Comparison of ENCODE assay signal across 14 mouse cellular contexts in the genomic region with DNA sequence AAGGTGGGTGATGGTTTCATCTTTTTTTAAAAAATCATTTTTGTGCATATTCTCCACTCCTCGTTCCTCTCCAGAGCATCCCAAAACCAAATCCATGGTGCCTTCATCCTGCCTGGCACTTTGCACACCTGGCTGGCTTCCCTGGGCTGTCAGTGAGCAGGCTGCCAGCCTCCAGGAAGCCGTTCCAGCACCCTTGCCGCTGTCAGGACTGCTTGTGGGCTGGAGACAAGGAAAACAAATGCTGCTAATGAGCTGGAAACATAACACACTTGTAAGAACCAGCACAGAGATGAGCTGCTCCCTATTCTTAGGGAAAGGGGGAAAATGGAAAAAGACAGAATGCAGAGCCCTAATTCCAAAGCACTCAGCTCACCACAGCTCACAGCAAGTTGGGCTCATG.
A peak's percentile ranks its signal among the peaks of the same experiment; 100 is the strongest.
DNase-seq lines count a peak whose midpoint lies in the region; ATAC-seq lines count a peak whose summit lies in the region.
"Had no signal": no experiment of that assay in that cellular context is flagged by ENCODE, and none has a peak within 500 bp of the region (broad histone marks: within the 10 kb centered on the region; RNA-seq: fewer than 3 reads in every experiment).

No protein-coding gene starts in this region.

- H3K27ac ChIP-seq in hindbrain, embryonic 13.5 days: peak overlapping the region; percentile 53; the same call in 1 of the 2 replicates
- no peak overlapping the region for H3K27ac ChIP-seq in hindbrain, embryonic 16.5 days (ENCODE audit: low read depth, low read length)
- H3K27ac ChIP-seq: embryonic facial prominence, embryonic 15.5 days; intestine, embryonic 15.5 days had no signal

- no peaks in the 10 kb centered on the region for H3K36me3 ChIP-seq in hindbrain, embryonic 13.5 days
- H3K36me3 ChIP-seq in hindbrain, embryonic 16.5 days (ENCODE audit: control insufficient read depth, insufficient read depth, low read length): no peaks in the 10 kb centered on the region
- H3K36me3 ChIP-seq: embryonic facial prominence, embryonic 15.5 days; intestine, embryonic 15.5 days had no signal

- H3K4me2 ChIP-seq in hindbrain, embryonic 13.5 days: no peak overlapping the region
- H3K4me2 ChIP-seq in hindbrain, embryonic 16.5 days (ENCODE audit: low read length): no peak overlapping the region
- H3K4me2 ChIP-seq: embryonic facial prominence, embryonic 15.5 days; intestine, embryonic 15.5 days; midbrain, embryonic 11.5 days had no signal

- peak; percentile 49 for DNase-seq in layer of hippocampus, adult 9-11 months
- DNase-seq in left cerebral cortex, adult 9 months (ENCODE audit: low spot score in 2 of 2): peak; percentile 23 to 47
- peak; percentile 27 to 34 for DNase-seq in right cerebral cortex, postnatal 36 days (ENCODE audit: low spot score in 2 of 2)
- DNase-seq in heart, postnatal 36 days: no peak
- no peak for DNase-seq in heart, adult 18-20 months
- DNase-seq: kidney, postnatal 10 days; lung, postnatal 10 days; thymus, postnatal 14 days had no signal

- no peaks in the 10 kb centered on the region for H3K9me3 ChIP-seq in hindbrain, embryonic 13.5 days
- H3K9me3 ChIP-seq in hindbrain, embryonic 16.5 days (ENCODE audit: control insufficient read depth, low read length): no peaks in the 10 kb centered on the region
- H3K9me3 ChIP-seq: embryonic facial prominence, embryonic 15.5 days; intestine, embryonic 15.5 days had no signal

- no peak for ATAC-seq in hindbrain, embryonic 13.5 days (ENCODE audit: low FRiP score)
- ATAC-seq in hindbrain, embryonic 16.5 days: no peak
- ATAC-seq: intestine, embryonic 15.5 days had no signal

- H3K4me3 ChIP-seq in hindbrain, embryonic 13.5 days: no peak overlapping the region
- no peak overlapping the region for H3K4me3 ChIP-seq in hindbrain, embryonic 16.5 days (ENCODE audit: low read length)
- H3K4me3 ChIP-seq: embryonic facial prominence, embryonic 15.5 days; intestine, embryonic 15.5 days; myocyte had no signal

- 64% methylated on average over 3 of the region's 3 CpGs for WGBS in hindbrain, embryonic 13.5 days
- WGBS in hindbrain, embryonic 16.5 days: 41% methylated on average over 3 of the region's 3 CpGs

- 0 out of 2 replicates have a peak, but pooled peaks cover 5% of the 10 kb centered on the region for H3K4me1 ChIP-seq in hindbrain, embryonic 13.5 days (replicated peaks)
- peaks cover 3% of the 10 kb centered on the region for H3K4me1 ChIP-seq in hindbrain, embryonic 16.5 days (ENCODE audit: control insufficient read depth, insufficient read depth, low read depth, low read length)
- H3K4me1 ChIP-seq: embryonic facial prominence, embryonic 15.5 days; intestine, embryonic 15.5 days had no signal

- intact Hi-C loops in heart, postnatal 36 days (cut with DNase I): no loop called here

- no peaks in the 10 kb centered on the region for H3K27me3 ChIP-seq in hindbrain, embryonic 13.5 days
- H3K27me3 ChIP-seq in hindbrain, embryonic 16.5 days (replicated peaks; ENCODE audit: control insufficient read depth, insufficient read depth, low read length): no peaks in the 10 kb centered on the region
- H3K27me3 ChIP-seq: embryonic facial prominence, embryonic 15.5 days; intestine, embryonic 15.5 days had no signal

- no peak overlapping the region for H3K9ac ChIP-seq in hindbrain, embryonic 13.5 days
- H3K9ac ChIP-seq in hindbrain, embryonic 16.5 days (ENCODE audit: low read depth, low read length): no peak overlapping the region
- H3K9ac ChIP-seq: embryonic facial prominence, embryonic 15.5 days; intestine, embryonic 15.5 days had no signal

Comparison
In these comparisons a context has a peak if more than half of its experiments do, and no peak if none do; other contexts are left out.
1. DNase-seq: peak in layer of hippocampus, adult 9-11 months (single experiment), left cerebral cortex, adult 9 months (2 of 2) and right cerebral cortex, postnatal 36 days (2 of 2); none in heart, postnatal 36 days (0 of 2) and heart, adult 18-20 months (0 of 2).